Mouse (Mus musculus) heart, embryonic 12.5 days (tissue): ENCODE measurements around the gene Soat2. TPM values are rescaled to one million over a fixed set of nuclear protein-coding genes. Genes with fewer than 3 reads are reported as not detected.
"Not testable (repeated sequence)": the region's sequence is repeated elsewhere in the genome, so short reads cannot be mapped to it uniquely, and the experiment has no call there.

ENCODE experiments used
- ATAC-seq: fragments of 200-750 bp; cut with Nextera tagmentation; 2 replicates; pipeline ENCODE4 v1.8.0; 2017; ENCODE audit warnings: moderate TSS enrichment, moderate library complexity; ENCODE audit not compliant: insufficient number of reproducible peaks, low FRiP score
- H3K27ac ChIP-seq: fragments of 300-500 bp; sonication (generic); 2 replicates; pipeline ENCODE4 v1.5.1; 2016; ENCODE audit warnings: mild to moderate bottlenecking, moderate library complexity; ENCODE audit not compliant: poor library complexity, severe bottlenecking
- H3K27me3 ChIP-seq: fragments of 300-500 bp; sonication (generic); replicated peaks from 2 replicates; pipeline ENCODE4 v1.6.1; 2016; ENCODE audit warnings: mild to moderate bottlenecking, moderate library complexity
- H3K36me3 ChIP-seq: fragments of 300-500 bp; sonication (generic); 2 replicates; pipeline ENCODE4 v1.6.1; 2016; ENCODE audit warnings: mild to moderate bottlenecking, moderate library complexity
- H3K4me1 ChIP-seq: fragments of 300-500 bp; sonication (generic); replicated peaks from 2 replicates; pipeline ENCODE4 v1.6.1; 2016; ENCODE audit warnings: mild to moderate bottlenecking
- H3K4me2 ChIP-seq: fragments of 300-500 bp; sonication (generic); 2 replicates; pipeline ENCODE4 v1.6.1; 2016; ENCODE audit warnings: mild to moderate bottlenecking, moderate library complexity
- H3K4me3 ChIP-seq: fragments of 300-500 bp; sonication (generic); 2 replicates; pipeline ENCODE4 v1.5.1; 2016; ENCODE audit warnings: mild to moderate bottlenecking
- H3K9ac ChIP-seq: fragments of 300-500 bp; sonication (generic); 2 replicates; pipeline ENCODE4 v1.6.1; 2016; ENCODE audit warnings: mild to moderate bottlenecking, moderate library complexity
- H3K9me3 ChIP-seq: fragments of 300-500 bp; sonication (generic); replicated peaks from 2 replicates; pipeline ENCODE4 v1.6.1; 2016; ENCODE audit warnings: mild to moderate bottlenecking, moderate library complexity
- WGBS: fragments of 180-500 bp; shearing (Covaris S2); methylation state at CpG from one replicate; pipeline ENCODE4 v1.1.7; 2016; 5-methylcytosine and 5-hydroxymethylcytosine counted together
- polyA plus RNA-seq: library from polyadenylated mRNA; unstranded; fragments of >200 nt; fragmentation: Nextera tagmentation; extraction: Ambion mirVana; gene quantifications from 2 replicates; pipeline ENCODE4 v1.2.1, GENCODE M21; 2016

The Soat2 gene
- polyA plus RNA-seq, 1 experiment from 2014 or later = 1.2 TPM

GRCm38 (mm10) chr15:102147674-102148402 is 2.5 kb upstream of the Soat2 start:
- H3K36me3 ChIP-seq = no peaks in the 10 kb centered on the region
- ATAC-seq = no peak
- WGBS = 55% methylated on average over 16 of the region's 16 CpGs
- H3K4me2 ChIP-seq = no peak overlapping the region
- no peak overlapping the region for H3K9ac ChIP-seq
- peaks cover 38% of the 10 kb centered on the region for H3K4me1 ChIP-seq
- H3K4me3 ChIP-seq = no peak overlapping the region
- H3K27ac ChIP-seq = no peak overlapping the region
- no peaks in the 10 kb centered on the region for H3K9me3 ChIP-seq
- peaks cover 30% of the 10 kb centered on the region for H3K27me3 ChIP-seq

- H3K4me2 ChIP-seq = no peak overlapping the region
Observed at GRCm38 (mm10) chr15:102149561-102149960, 765 bp upstream of the Soat2 start.

GRCm38 (mm10) chr15:102152646-102153045 is 2.3 kb downstream of the Soat2 start:
- H3K27ac ChIP-seq = no peak overlapping the region
- H3K9me3 ChIP-seq = no peaks in the 10 kb centered on the region
- H3K4me1 ChIP-seq = peaks cover 23% of the 10 kb centered on the region
- no peak for ATAC-seq
- H3K36me3 ChIP-seq = no peaks in the 10 kb centered on the region
- H3K9ac ChIP-seq = no peak overlapping the region
- no peak overlapping the region for H3K4me3 ChIP-seq
- 0 out of 2 replicates have a peak, but pooled peaks cover 6% of the 10 kb centered on the region for H3K27me3 ChIP-seq
- 45% methylated on average over 4 of the region's 4 CpGs for WGBS
- no peak overlapping the region for H3K4me2 ChIP-seq

More at GRCm38 (mm10) chr15:102149561-102149960, 765 bp upstream of the Soat2 start:
- Histone ChIP-seq H3K4me3 (no peak overlapping the region), H3K27me3 (peaks cover 22% of the 10 kb centered on the region), H3K36me3 (no peaks in the 10 kb centered on the region), H3K9ac (no peak overlapping the region), H3K27ac (no peak overlapping the region), H3K4me1 (peaks cover 34% of the 10 kb centered on the region), H3K9me3 (no peaks in the 10 kb centered on the region)
- WGBS = 71% methylated on average over 4 of the region's 4 CpGs
- no peak for ATAC-seq

GRCm38 (mm10) chr15:102155006-102155405 is 4.7 kb downstream of the Soat2 start:
- H3K9me3 ChIP-seq, ATAC-seq: not testable (repeated sequence)

GRCm38 (mm10) chr15:102156836-102157235 is 6.5 kb downstream of the Soat2 start:
- no peaks in the 10 kb centered on the region for H3K9me3 ChIP-seq
- no peak overlapping the region for H3K9ac ChIP-seq
- H3K4me3 ChIP-seq = no peak overlapping the region
- no peaks in the 10 kb centered on the region for H3K36me3 ChIP-seq
- no peak overlapping the region for H3K4me2 ChIP-seq
- H3K27ac ChIP-seq = no peak overlapping the region
- 0 out of 2 replicates have a peak, but pooled peaks cover 10% of the 10 kb centered on the region for H3K27me3 ChIP-seq
- peaks cover 3% of the 10 kb centered on the region; the same call in 1 of the 2 replicates for H3K4me1 ChIP-seq
- WGBS = 40% methylated on average over 20 of the region's 20 CpGs
- no peak for ATAC-seq

More at GRCm38 (mm10) chr15:102155006-102155405, 4.7 kb downstream of the Soat2 start:
- not testable (repeated sequence) for H3K4me3 ChIP-seq, H3K27ac ChIP-seq, H3K4me2 ChIP-seq, H3K27me3 ChIP-seq, H3K36me3 ChIP-seq, H3K9ac ChIP-seq
- 92% methylated on average over 6 of the region's 6 CpGs for WGBS
- peaks cover 14% of the 10 kb centered on the region for H3K4me1 ChIP-seq

- no peak overlapping the region for H3K4me2 ChIP-seq
- no peak overlapping the region for H3K4me3 ChIP-seq
- no peaks in the 10 kb centered on the region for H3K9me3 ChIP-seq
- H3K27ac ChIP-seq = no peak overlapping the region
- H3K9ac ChIP-seq = no peak overlapping the region
- peaks cover 3% of the 10 kb centered on the region; the same call in 1 of the 2 replicates for H3K4me1 ChIP-seq
- 0 out of 2 replicates have a peak, but pooled peaks cover 14% of the 10 kb centered on the region for H3K27me3 ChIP-seq
- no peak for ATAC-seq
- WGBS = 50% methylated on average over 26 of the region's 27 CpGs
- no peaks in the 10 kb centered on the region for H3K36me3 ChIP-seq
Observed at GRCm38 (mm10) chr15:102160415-102161060, 10.2 kb downstream of the Soat2 start.

GRCm38 (mm10) chr15:102163900-102164693 is 13.8 kb downstream of the Soat2 start:
- ATAC-seq = no peak
- Histone ChIP-seq H3K27me3 (0 out of 2 replicates have a peak, but pooled peaks cover 14% of the 10 kb centered on the region), H3K4me3 (no peak overlapping the region), H3K4me1 (peaks cover 14% of the 10 kb centered on the region), H3K27ac (no peak overlapping the region), H3K9me3 (no peaks in the 10 kb centered on the region), H3K9ac (no peak overlapping the region), H3K4me2 (no peak overlapping the region), H3K36me3 (no peaks in the 10 kb centered on the region)
- 46% methylated on average over 3 of the region's 3 CpGs for WGBS

- 38% methylated on average over 6 of the region's 6 CpGs for WGBS
- no peak overlapping the region for H3K27ac ChIP-seq
Observed at GRCm38 (mm10) chr15:102165468-102166100, 15.3 kb downstream of the Soat2 start.

GRCm38 (mm10) chr15:102167620-102168021 is 17.3 kb downstream of the Soat2 start:
- H3K36me3 ChIP-seq = no peaks in the 10 kb centered on the region
- H3K4me3 ChIP-seq = no peak overlapping the region
- WGBS = 46% methylated on average over 6 of the region's 6 CpGs
- peak overlapping the region; percentile 41; the same call in 1 of the 2 replicates for H3K27ac ChIP-seq
- 0 out of 2 replicates have a peak, but pooled peaks cover 3% of the 10 kb centered on the region for H3K27me3 ChIP-seq
- no peak for ATAC-seq
- no peak overlapping the region for H3K9ac ChIP-seq
- peaks cover 14% of the 10 kb centered on the region for H3K4me1 ChIP-seq
- 0 out of 2 replicates have a peak, but pooled peaks cover 3% of the 10 kb centered on the region for H3K9me3 ChIP-seq
- no peak overlapping the region for H3K4me2 ChIP-seq

More at GRCm38 (mm10) chr15:102165468-102166100, 15.3 kb downstream of the Soat2 start:
- no peak overlapping the region for H3K4me2 ChIP-seq
- no peaks in the 10 kb centered on the region for H3K36me3 ChIP-seq
- no peak overlapping the region for H3K9ac ChIP-seq
- H3K9me3 ChIP-seq = no peaks in the 10 kb centered on the region
- H3K4me1 ChIP-seq = peaks cover 14% of the 10 kb centered on the region
- no peak overlapping the region for H3K4me3 ChIP-seq
- ATAC-seq = no peak
- 0 out of 2 replicates have a peak, but pooled peaks cover 13% of the 10 kb centered on the region for H3K27me3 ChIP-seq

- no peak for ATAC-seq
- H3K4me1 ChIP-seq = peaks cover 14% of the 10 kb centered on the region
- H3K27ac ChIP-seq = no peak overlapping the region
- 0 out of 2 replicates have a peak, but pooled peaks cover 3% of the 10 kb centered on the region for H3K9me3 ChIP-seq
- H3K36me3 ChIP-seq = no peaks in the 10 kb centered on the region
- H3K9ac ChIP-seq = no peak overlapping the region
- WGBS = 52% methylated on average over 2 of the region's 2 CpGs
- no peak overlapping the region for H3K4me2 ChIP-seq
- no peaks in the 10 kb centered on the region for H3K27me3 ChIP-seq
- H3K4me3 ChIP-seq = no peak overlapping the region
Observed at GRCm38 (mm10) chr15:102169064-102169463, 18.7 kb downstream of the Soat2 start.
